Mouse (Mus musculus) forebrain, embryonic 10.5 days (tissue): ENCODE measurements around the gene Gm28043. TPM values are rescaled to one million over a fixed set of nuclear protein-coding genes. Genes with fewer than 3 reads are reported as not detected.

Source experiments
- DNase-seq: peaks from one replicate; pipeline ENCODE4 v3.0.0-alpha.2; 2017; ENCODE audit warnings: low spot score; ENCODE audit errors: extremely low spot score
- H3K27ac ChIP-seq: fragments of 300-500 bp; sonication (generic); 2 replicates; pipeline ENCODE4 v1.5.1; 2016; ENCODE audit warnings: mild to moderate bottlenecking
- H3K27me3 ChIP-seq: fragments of 300-500 bp; sonication (generic); 2 replicates; pipeline ENCODE4 v1.6.1; 2016; ENCODE audit warnings: mild to moderate bottlenecking; ENCODE audit not compliant: poor library complexity, severe bottlenecking
- H3K36me3 ChIP-seq: fragments of 300-500 bp; sonication (generic); replicated peaks from 2 replicates; pipeline ENCODE4 v1.6.1; 2016; ENCODE audit warnings: mild to moderate bottlenecking, moderate library complexity
- H3K4me1 ChIP-seq: fragments of 300-500 bp; sonication (generic); 2 replicates; pipeline ENCODE4 v1.6.1; 2016
- H3K4me3 ChIP-seq: fragments of 300-500 bp; sonication (generic); 2 replicates; pipeline ENCODE4 v1.5.1; 2016; ENCODE audit warnings: mild to moderate bottlenecking, moderate library complexity
- H3K9me3 ChIP-seq: fragments of 300-500 bp; sonication (generic); 2 replicates; pipeline ENCODE4 v1.6.1; 2016; ENCODE audit warnings: mild to moderate bottlenecking, moderate library complexity
- WGBS: fragments of 180-500 bp; shearing (Covaris S2); methylation state at CpG from one replicate; pipeline ENCODE4 v1.1.7; 2016; 5-methylcytosine and 5-hydroxymethylcytosine counted together
- polyA plus RNA-seq: library from polyadenylated mRNA; unstranded; fragments of >200 nt; fragmentation: Nextera tagmentation; extraction: Ambion mirVana; gene quantifications from 2 replicates; pipeline ENCODE4 v1.2.1, GENCODE M21; 2016

Gene Gm28043
- polyA plus RNA-seq, 1 experiment from 2014 or later, result 3.9 TPM

GRCm38 (mm10) chr17:29635492-29635891 lies 20.8 kb downstream of the Gm28043 start:
- 90% methylated on average over 8 of the region's 8 CpGs for WGBS
- Histone ChIP-seq H3K27ac (no peak overlapping the region), H3K36me3 (peaks cover 99% of the 10 kb centered on the region), H3K4me1 (no peaks in the 10 kb centered on the region), H3K9me3 (no peaks in the 10 kb centered on the region), H3K27me3 (no peaks in the 10 kb centered on the region), H3K4me3 (no peak overlapping the region)
- no peak for DNase-seq

GRCm38 (mm10) chr17:29636118-29636517 lies 21.4 kb downstream of the Gm28043 start:
- no peak for DNase-seq
- Histone ChIP-seq H3K36me3 (peaks cover 99% of the 10 kb centered on the region), H3K4me1 (no peaks in the 10 kb centered on the region)

GRCm38 (mm10) chr17:29637377-29637776 lies 22.7 kb downstream of the Gm28043 start:
- Histone ChIP-seq H3K4me1 (no peaks in the 10 kb centered on the region), H3K4me3 (no peak overlapping the region), H3K9me3 (no peaks in the 10 kb centered on the region), H3K27me3 (no peaks in the 10 kb centered on the region), H3K36me3 (peaks cover 99% of the 10 kb centered on the region), H3K27ac (no peak overlapping the region)
- WGBS, result 96% methylated on average over 4 of the region's 4 CpGs
- DNase-seq, result no peak

More at GRCm38 (mm10) chr17:29636118-29636517, 21.4 kb downstream of the Gm28043 start:
- H3K27ac ChIP-seq, result no peak overlapping the region
- 91% methylated on average over 5 of the region's 5 CpGs for WGBS
- H3K4me3 ChIP-seq, result no peak overlapping the region
- no peaks in the 10 kb centered on the region for H3K9me3 ChIP-seq
- H3K27me3 ChIP-seq, result no peaks in the 10 kb centered on the region

- Histone ChIP-seq H3K27me3 (no peaks in the 10 kb centered on the region), H3K27ac (no peak overlapping the region), H3K4me1 (no peaks in the 10 kb centered on the region), H3K36me3 (peaks cover 99% of the 10 kb centered on the region), H3K4me3 (no peak overlapping the region), H3K9me3 (no peaks in the 10 kb centered on the region)
- no peak for DNase-seq
- WGBS, result 86% methylated on average over 8 of the region's 8 CpGs
Observed at GRCm38 (mm10) chr17:29637895-29638294, 23.2 kb downstream of the Gm28043 start.

GRCm38 (mm10) chr17:29640971-29641370 lies 26.3 kb downstream of the Gm28043 start:
- DNase-seq, result no peak
- no peak overlapping the region for H3K4me3 ChIP-seq
- no peaks in the 10 kb centered on the region for H3K27me3 ChIP-seq
- WGBS, result 94% methylated on average over 11 of the region's 11 CpGs
- H3K27ac ChIP-seq, result no peak overlapping the region
- no peaks in the 10 kb centered on the region for H3K9me3 ChIP-seq
- H3K36me3 ChIP-seq, result peaks cover 81% of the 10 kb centered on the region
- 0 out of 2 replicates have a peak, but pooled peaks cover 4% of the 10 kb centered on the region for H3K4me1 ChIP-seq

- Histone ChIP-seq H3K27me3 (no peaks in the 10 kb centered on the region), H3K27ac (no peak overlapping the region), H3K9me3 (no peaks in the 10 kb centered on the region), H3K4me3 (no peak overlapping the region), H3K4me1 (0 out of 2 replicates have a peak, but pooled peaks cover 5% of the 10 kb centered on the region), H3K36me3 (peaks cover 78% of the 10 kb centered on the region)
- 68% methylated on average over 3 of the region's 3 CpGs for WGBS
- no peak for DNase-seq
Observed at GRCm38 (mm10) chr17:29642219-29642618, 27.5 kb downstream of the Gm28043 start.

- Histone ChIP-seq H3K4me3 (no peak overlapping the region), H3K9me3 (no peaks in the 10 kb centered on the region), H3K36me3 (peaks cover 6% of the 10 kb centered on the region), H3K4me1 (peaks cover 14% of the 10 kb centered on the region), H3K27ac (no peak overlapping the region), H3K27me3 (no peaks in the 10 kb centered on the region)
- WGBS, result 82% methylated on average over 2 of the region's 2 CpGs
- no peak for DNase-seq
Observed at GRCm38 (mm10) chr17:29658249-29658648, 43.6 kb downstream of the Gm28043 start.

GRCm38 (mm10) chr17:29660076-29660761 lies 45.5 kb downstream of the Gm28043 start, which contains the start of gene Cmtr1:
Cmtr1 (plus strand) TSS chr17:29660595.
- Histone ChIP-seq H3K27me3 (no peaks in the 10 kb centered on the region), H3K4me1 (peaks cover 14% of the 10 kb centered on the region), H3K36me3 (peaks cover 25% of the 10 kb centered on the region), H3K27ac (peak within 1 kb of the TSS; percentile 96), H3K9me3 (no peaks in the 10 kb centered on the region), H3K4me3 (peak within 1 kb of the TSS; percentile 93)
- DNase-seq, result peak; percentile 92
- 2% methylated on average over 41 of the region's 41 CpGs for WGBS

- no peak for DNase-seq
- H3K27ac ChIP-seq, result peak overlapping the region; percentile 96
Observed at GRCm38 (mm10) chr17:29660762-29661391, 46.2 kb downstream of the Gm28043 start.

GRCm38 (mm10) chr17:29662145-29662544 lies 47.5 kb downstream of the Gm28043 start:
- no peak for DNase-seq
- Histone ChIP-seq H3K9me3 (no peaks in the 10 kb centered on the region), H3K36me3 (peaks cover 44% of the 10 kb centered on the region), H3K4me1 (peaks cover 14% of the 10 kb centered on the region), H3K27ac (no peak overlapping the region), H3K4me3 (no peak overlapping the region), H3K27me3 (no peaks in the 10 kb centered on the region)
- WGBS, result 94% methylated on average over 6 of the region's 6 CpGs

More at GRCm38 (mm10) chr17:29660762-29661391, 46.2 kb downstream of the Gm28043 start:
- Histone ChIP-seq H3K4me3 (peak overlapping the region; percentile 93), H3K9me3 (no peaks in the 10 kb centered on the region), H3K4me1 (peaks cover 14% of the 10 kb centered on the region), H3K36me3 (peaks cover 31% of the 10 kb centered on the region), H3K27me3 (no peaks in the 10 kb centered on the region)
- WGBS, result 1% methylated on average over 41 of the region's 41 CpGs

- peaks cover 93% of the 10 kb centered on the region for H3K36me3 ChIP-seq
- no peak overlapping the region for H3K27ac ChIP-seq
Observed at GRCm38 (mm10) chr17:29668051-29668986, 53.6 kb downstream of the Gm28043 start.

GRCm38 (mm10) chr17:29669030-29669429 lies 54.4 kb downstream of the Gm28043 start:
- Histone ChIP-seq H3K4me1 (no peaks in the 10 kb centered on the region), H3K27ac (no peak overlapping the region), H3K4me3 (no peak overlapping the region), H3K27me3 (no peaks in the 10 kb centered on the region), H3K9me3 (no peaks in the 10 kb centered on the region), H3K36me3 (peaks cover 93% of the 10 kb centered on the region)
- 95% methylated on average over 4 of the region's 4 CpGs for WGBS
- no peak for DNase-seq

More at GRCm38 (mm10) chr17:29668051-29668986, 53.6 kb downstream of the Gm28043 start:
- no peak for DNase-seq
- WGBS, result 89% methylated on average over 10 of the region's 10 CpGs
- no peaks in the 10 kb centered on the region for H3K4me1 ChIP-seq
- no peaks in the 10 kb centered on the region for H3K27me3 ChIP-seq
- H3K4me3 ChIP-seq, result no peak overlapping the region
- H3K9me3 ChIP-seq, result no peaks in the 10 kb centered on the region
